ENCODE assay signal across 14 mouse cellular contexts in the genomic region with DNA sequence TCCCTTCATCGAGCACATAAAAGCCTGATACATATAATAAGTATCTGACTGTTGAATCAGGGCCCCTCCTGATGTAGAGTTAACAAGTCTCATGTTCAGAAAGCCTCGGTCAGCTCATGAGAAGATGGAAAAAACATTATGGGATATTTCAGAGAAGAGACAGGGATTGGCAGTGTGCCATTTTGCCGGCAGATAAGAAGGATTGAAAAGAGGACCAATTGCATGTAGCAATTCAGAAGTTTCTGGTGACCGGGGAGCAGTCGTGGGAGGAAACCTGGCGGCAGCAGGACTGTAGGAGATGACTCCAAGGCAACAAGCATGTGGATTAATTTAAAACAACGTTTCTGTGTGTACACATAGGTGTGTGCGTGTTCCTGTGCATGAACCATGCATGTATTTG.
DNase-seq lines count a peak whose midpoint lies in the region; ATAC-seq lines count a peak whose summit lies in the region.
"Had no signal": no experiment of that assay in that cellular context is flagged by ENCODE, and none has a peak within 500 bp of the region (broad histone marks: within the 10 kb centered on the region; RNA-seq: fewer than 3 reads in every experiment).

No protein-coding gene starts in this region.

- H3K4me1 ChIP-seq in liver, embryonic 12.5 days: 0 out of 2 replicates have a peak, but pooled peaks cover 3% of the 10 kb centered on the region
- H3K4me1 ChIP-seq in heart, embryonic 11.5 days (ENCODE audit: control insufficient read depth, insufficient read depth, low read length): peaks cover 11% of the 10 kb centered on the region
- no peaks in the 10 kb centered on the region for H3K4me1 ChIP-seq in midbrain, embryonic 13.5 days (replicated peaks)

- H3K9ac ChIP-seq in liver, embryonic 12.5 days: no peak overlapping the region
- H3K9ac ChIP-seq in heart, embryonic 11.5 days (ENCODE audit: low read depth, low read length): no peak overlapping the region
- no peak overlapping the region for H3K9ac ChIP-seq in midbrain, embryonic 13.5 days (replicated peaks)
- H3K9ac ChIP-seq: liver, embryonic 14.5 days had no signal

- 70% methylated on average over 8 of the region's 8 CpGs for WGBS in liver, embryonic 12.5 days (ENCODE audit: insufficient replicate concordance)
- 38% methylated on average over 8 of the region's 8 CpGs for WGBS in heart, embryonic 11.5 days (ENCODE audit: insufficient replicate concordance)
- 81% methylated on average over 8 of the region's 8 CpGs for WGBS in midbrain, embryonic 13.5 days

- no peak overlapping the region for H3K27ac ChIP-seq in liver, embryonic 12.5 days
- peak overlapping the region; percentile 46; the same call in 1 of the 2 replicates for H3K27ac ChIP-seq in heart, embryonic 11.5 days (ENCODE audit: low read depth, low read length)
- no peak overlapping the region for H3K27ac ChIP-seq in midbrain, embryonic 13.5 days
- H3K27ac ChIP-seq: heart, adult 2 months; left cerebral cortex, adult 2 months; liver, embryonic 14.5 days had no signal

- no peak overlapping the region for H3K4me2 ChIP-seq in liver, embryonic 12.5 days
- peak overlapping the region; percentile 14 for H3K4me2 ChIP-seq in heart, embryonic 11.5 days
- no peak overlapping the region for H3K4me2 ChIP-seq in midbrain, embryonic 13.5 days (replicated peaks)

- H3K36me3 ChIP-seq in liver, embryonic 12.5 days: no peaks in the 10 kb centered on the region
- H3K36me3 ChIP-seq in heart, embryonic 11.5 days (ENCODE audit: control insufficient read depth, insufficient read depth, low read length): 0 out of 2 replicates have a peak, but pooled peaks cover 3% of the 10 kb centered on the region
- H3K36me3 ChIP-seq in midbrain, embryonic 13.5 days: 0 out of 2 replicates have a peak, but pooled peaks cover 3% of the 10 kb centered on the region

- H3K27me3 ChIP-seq in liver, embryonic 12.5 days (replicated peaks): no peaks in the 10 kb centered on the region
- H3K27me3 ChIP-seq in heart, embryonic 11.5 days (ENCODE audit: control insufficient read depth, insufficient read depth, low read length): no peaks in the 10 kb centered on the region
- no peaks in the 10 kb centered on the region for H3K27me3 ChIP-seq in midbrain, embryonic 13.5 days

- no peak for ATAC-seq in liver, embryonic 12.5 days
- ATAC-seq in heart, embryonic 11.5 days (replicated peaks; ENCODE audit: insufficient number of reproducible peaks, low FRiP score, low TSS enrichment): no peak
- ATAC-seq in midbrain, embryonic 13.5 days: no peak

- DNase-seq in adrenal gland, adult (ENCODE audit: inconsistent age in 2 of 2, low spot score in 1 of 2): peak; percentile 22 to 70
- no peak for DNase-seq in adrenal gland, postnatal 4 days (ENCODE audit: low spot score in 2 of 2)
- DNase-seq in liver: peak; percentile 25
- peak; percentile 17 for DNase-seq in lung, postnatal 36 days
- no peak for DNase-seq in thymus, postnatal 36 days
- DNase-seq: cerebellum, adult 18-20 months; embryo, embryonic 11 days had no signal

- no peak overlapping the region for H3K4me3 ChIP-seq in liver, embryonic 12.5 days
- no peak overlapping the region for H3K4me3 ChIP-seq in heart, embryonic 11.5 days (ENCODE audit: low read depth, low read length)
- no peak overlapping the region for H3K4me3 ChIP-seq in midbrain, embryonic 13.5 days (replicated peaks)
- H3K4me3 ChIP-seq: heart, adult 2 months; left cerebral cortex, adult 2 months; myocyte had no signal

- no peaks in the 10 kb centered on the region for H3K9me3 ChIP-seq in liver, embryonic 12.5 days (replicated peaks)
- no peaks in the 10 kb centered on the region for H3K9me3 ChIP-seq in heart, embryonic 11.5 days (replicated peaks; ENCODE audit: control insufficient read depth, low read length)
- no peaks in the 10 kb centered on the region for H3K9me3 ChIP-seq in midbrain, embryonic 13.5 days

Comparison
In these comparisons a context has a peak if more than half of its experiments do, and no peak if none do; other contexts are left out.
1. DNase-seq: peak in adrenal gland, adult (2 of 2), liver (single experiment) and lung, postnatal 36 days (single experiment); none in adrenal gland, postnatal 4 days (0 of 2) and thymus, postnatal 36 days (0 of 2).